Mouse (Mus musculus) erythroblast, embryonic 14.5 days (primary cell): ENCODE data around the gene Ostf1.

Experiments
- GATA1 ChIP-seq: IDR thresholded peaks from 2 replicates; pipeline ENCODE4 v1.6.1; 2012; ENCODE audit warnings: low read length, inconsistent platforms, mixed read lengths
- TAL1 ChIP-seq: IDR thresholded peaks from 3 replicates; pipeline ENCODE4 v1.6.1; 2012; ENCODE audit warnings: low read length, inconsistent platforms, mixed read lengths

DNA sequence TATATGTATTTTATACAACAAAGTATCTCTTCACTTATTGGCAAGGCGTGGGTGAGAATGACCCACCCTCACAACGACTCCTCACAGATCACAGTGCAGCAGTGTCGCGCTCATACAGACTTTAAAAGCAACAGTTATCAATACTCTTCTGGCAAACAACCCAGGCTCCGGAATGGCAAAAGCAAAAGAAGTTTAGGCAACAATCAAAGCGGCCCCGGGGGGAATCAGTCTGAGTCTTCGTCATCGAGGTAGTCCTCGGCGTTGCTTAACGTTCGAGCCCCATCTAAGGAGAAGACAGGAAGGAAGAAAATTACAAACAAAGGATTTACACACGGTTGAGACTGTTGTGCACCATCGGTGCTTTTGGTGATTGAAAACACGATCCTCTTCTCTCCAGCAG, 50.6 kb downstream of the Ostf1 start:
- no peak for TF ChIP-seq TAL1
- no peak for TF ChIP-seq GATA1
